Mouse (Mus musculus): ENCODE measurements around the gene Gusb. TPM values are rescaled to one million over a fixed set of nuclear protein-coding genes. Genes with fewer than 3 reads are reported as not detected.
"Not testable (repeated sequence)": the region's sequence is repeated elsewhere in the genome, so short reads cannot be mapped to it uniquely, and the experiment has no call there.

The Gusb gene
- polyA plus RNA-seq, 1 experiment: 19.3 TPM

DNA sequence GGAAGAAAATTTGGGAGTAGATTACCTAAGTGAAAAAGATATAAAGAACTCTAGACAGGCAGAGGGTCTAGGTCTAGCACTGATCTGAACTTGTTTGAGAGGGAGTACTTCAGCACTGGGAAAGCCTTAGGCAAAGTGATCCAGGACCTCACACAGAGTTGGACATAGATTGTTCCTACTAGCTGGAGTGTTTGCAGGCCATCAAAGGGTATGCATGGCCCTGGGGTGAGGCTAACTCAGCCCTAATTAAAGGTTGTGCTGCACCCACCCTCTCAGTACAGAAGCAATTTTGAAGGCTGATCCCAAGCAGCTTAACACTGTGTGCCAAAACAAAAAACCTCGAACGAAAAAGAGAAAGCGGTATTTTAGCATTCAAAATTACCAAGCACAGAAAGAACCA lies 36.4 kb downstream of the Gusb start:
- WGBS: 87% methylated on average over 3 of the region's 3 CpGs
- Histone ChIP-seq H3K4me1 (ENCODE audit: control insufficient read depth, insufficient read depth, low read length) (no peaks in the 10 kb centered on the region), H3K27me3 (ENCODE audit: control insufficient read depth, insufficient read depth, low read length) (no peaks in the 10 kb centered on the region), H3K4me3 (replicated peaks; ENCODE audit: insufficient read depth, low read depth, low read length) (no peak overlapping the region), H3K27ac (ENCODE audit: insufficient read depth, low read length) (no peak overlapping the region)
- no peak for TF ChIP-seq CTCF (IDR thresholded peaks at IDR 0.05; ENCODE audit: borderline replicate concordance, insufficient read depth, low read depth, low read length)
- no peak for TF ChIP-seq POLR2A (IDR thresholded peaks at IDR 0.05; ENCODE audit: borderline replicate concordance, insufficient read depth, low read length)
- no peak for DNase-seq

DNA sequence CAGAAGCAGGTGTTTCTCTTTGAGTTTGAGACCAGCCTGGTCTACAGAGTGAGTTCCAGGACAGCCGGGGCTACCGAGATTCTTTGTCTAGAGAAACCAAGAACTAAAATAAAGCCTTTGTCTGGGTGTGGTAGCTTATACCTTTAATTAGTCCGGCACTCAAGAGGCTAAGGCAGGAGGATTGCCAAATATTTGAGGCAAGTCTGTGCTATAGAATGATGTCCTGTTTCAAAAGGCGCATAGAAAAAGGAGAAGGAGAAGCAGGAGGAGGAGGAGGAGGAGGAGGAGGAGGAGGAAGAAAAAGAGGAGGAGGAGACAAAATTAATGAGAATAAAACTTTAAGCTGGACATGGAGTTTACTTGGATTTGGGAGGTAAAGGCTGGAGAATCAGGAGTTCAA lies 39.6 kb downstream of the Gusb start:
- 84% methylated on average over 4 of the region's 4 CpGs for WGBS
- no peaks in the 10 kb centered on the region for H3K27me3 ChIP-seq (ENCODE audit: control insufficient read depth, insufficient read depth, low read length)
- H3K27ac ChIP-seq (ENCODE audit: insufficient read depth, low read length): no peak overlapping the region
- H3K4me3 ChIP-seq (replicated peaks; ENCODE audit: insufficient read depth, low read depth, low read length): no peak overlapping the region
- no peaks in the 10 kb centered on the region for H3K4me1 ChIP-seq (ENCODE audit: control insufficient read depth, insufficient read depth, low read length)
- no peak for DNase-seq
- TF ChIP-seq CTCF (IDR thresholded peaks at IDR 0.05; ENCODE audit: borderline replicate concordance, insufficient read depth, low read depth, low read length) (no peak), POLR2A (IDR thresholded peaks at IDR 0.05; ENCODE audit: borderline replicate concordance, insufficient read depth, low read length) (no peak)

DNA sequence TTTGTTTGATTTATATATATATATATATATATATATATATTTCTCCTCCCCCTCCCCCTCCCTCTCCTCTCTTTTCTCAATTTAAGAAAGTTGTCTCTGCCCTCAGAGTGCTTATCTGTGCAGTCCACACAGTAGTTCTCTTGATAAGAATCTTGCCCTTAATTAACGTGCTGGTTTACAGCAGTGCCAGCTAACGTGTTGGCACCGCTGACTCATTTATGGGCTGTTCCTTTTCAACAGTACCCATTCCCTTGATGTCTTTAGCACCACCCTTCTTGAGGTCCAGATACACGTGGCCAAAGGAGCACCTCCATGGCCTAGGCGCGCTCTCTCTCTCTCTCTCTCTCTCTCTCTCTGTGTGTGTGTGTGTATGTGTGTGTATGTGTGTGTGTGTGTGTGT lies 47.1 kb downstream of the Gusb start:
- no peak overlapping the region for H3K4me3 ChIP-seq (replicated peaks; ENCODE audit: insufficient read depth, low read depth, low read length)
- DNase-seq: no peak
- 78% methylated on average over 6 of the region's 6 CpGs for WGBS
- H3K4me1 ChIP-seq (ENCODE audit: control insufficient read depth, insufficient read depth, low read length): no peaks in the 10 kb centered on the region
- H3K27ac ChIP-seq (ENCODE audit: insufficient read depth, low read length): no peak overlapping the region
- no peaks in the 10 kb centered on the region for H3K27me3 ChIP-seq (ENCODE audit: control insufficient read depth, insufficient read depth, low read length)
- TF ChIP-seq POLR2A (IDR thresholded peaks at IDR 0.05; ENCODE audit: borderline replicate concordance, insufficient read depth, low read length) (no peak), CTCF (IDR thresholded peaks at IDR 0.05; ENCODE audit: borderline replicate concordance, insufficient read depth, low read depth, low read length) (no peak)

DNA sequence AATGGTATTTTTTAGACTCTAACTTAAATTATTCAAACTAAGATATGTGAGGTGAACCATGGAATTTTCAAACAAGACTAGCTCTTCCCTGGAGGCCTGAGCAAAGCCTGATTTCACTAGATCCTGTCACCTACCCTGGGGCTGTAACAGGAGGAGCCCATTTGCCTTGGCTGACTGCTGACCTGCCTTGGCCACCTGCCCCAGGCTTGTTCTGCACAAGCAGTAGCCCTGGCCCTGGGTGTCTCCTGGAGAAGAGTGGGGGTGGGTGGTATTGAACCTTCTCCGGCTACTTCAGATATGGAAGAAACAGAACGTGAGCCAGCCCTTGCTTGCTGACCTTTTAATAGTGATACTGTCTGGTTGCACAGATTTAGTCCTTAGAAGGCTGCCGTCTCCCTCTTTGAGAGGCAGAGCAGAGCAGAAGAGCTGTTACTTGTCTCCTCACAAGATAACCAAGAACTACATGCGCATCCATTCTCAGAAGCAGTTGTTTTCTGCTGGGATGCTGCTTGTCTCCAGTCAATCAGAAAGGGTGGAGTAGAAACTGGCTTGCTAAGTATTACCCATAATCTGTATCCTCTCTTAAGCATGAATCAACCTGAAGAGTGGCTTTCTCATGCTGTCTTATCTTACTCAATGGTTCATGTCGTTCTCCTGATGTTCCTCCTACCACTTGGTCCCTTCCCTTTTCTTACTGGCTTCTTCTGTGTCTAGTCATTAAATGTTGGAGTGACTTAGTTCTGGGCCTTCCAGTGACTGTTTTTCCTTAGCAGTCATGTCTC lies 48.2 kb downstream of the Gusb start:
- no peaks in the 10 kb centered on the region for H3K4me1 ChIP-seq (ENCODE audit: control insufficient read depth, insufficient read depth, low read length)
- TF ChIP-seq CTCF (IDR thresholded peaks at IDR 0.05; ENCODE audit: borderline replicate concordance, insufficient read depth, low read depth, low read length) (no peak), POLR2A (IDR thresholded peaks at IDR 0.05; ENCODE audit: borderline replicate concordance, insufficient read depth, low read length) (no peak)
- no peaks in the 10 kb centered on the region for H3K27me3 ChIP-seq (ENCODE audit: control insufficient read depth, insufficient read depth, low read length)
- H3K27ac ChIP-seq (ENCODE audit: insufficient read depth, low read length): no peak overlapping the region
- 51% methylated on average over 5 of the region's 5 CpGs for WGBS
- H3K4me3 ChIP-seq (replicated peaks; ENCODE audit: insufficient read depth, low read depth, low read length): no peak overlapping the region
- DNase-seq: peak; percentile 49 to 61

DNA sequence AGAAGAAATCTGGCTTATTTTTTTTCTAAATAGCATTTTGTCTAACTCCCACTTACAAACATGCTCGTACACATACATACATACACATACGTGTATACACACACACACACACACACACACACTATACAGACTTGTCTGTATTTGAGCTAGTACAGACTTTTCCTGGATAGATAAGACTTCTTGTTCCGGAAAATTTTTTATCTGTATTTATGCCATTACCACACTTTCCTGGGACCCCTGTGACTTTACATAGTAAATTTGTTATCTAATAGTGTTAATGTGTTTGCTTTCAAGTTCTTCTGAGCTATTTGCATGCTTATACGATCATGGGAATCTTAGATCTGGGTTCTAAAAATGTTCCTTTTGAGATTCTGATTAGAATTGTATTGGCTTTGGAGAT lies 50.7 kb downstream of the Gusb start:
- no peaks in the 10 kb centered on the region for H3K27me3 ChIP-seq (ENCODE audit: control insufficient read depth, insufficient read depth, low read length)

DNA sequence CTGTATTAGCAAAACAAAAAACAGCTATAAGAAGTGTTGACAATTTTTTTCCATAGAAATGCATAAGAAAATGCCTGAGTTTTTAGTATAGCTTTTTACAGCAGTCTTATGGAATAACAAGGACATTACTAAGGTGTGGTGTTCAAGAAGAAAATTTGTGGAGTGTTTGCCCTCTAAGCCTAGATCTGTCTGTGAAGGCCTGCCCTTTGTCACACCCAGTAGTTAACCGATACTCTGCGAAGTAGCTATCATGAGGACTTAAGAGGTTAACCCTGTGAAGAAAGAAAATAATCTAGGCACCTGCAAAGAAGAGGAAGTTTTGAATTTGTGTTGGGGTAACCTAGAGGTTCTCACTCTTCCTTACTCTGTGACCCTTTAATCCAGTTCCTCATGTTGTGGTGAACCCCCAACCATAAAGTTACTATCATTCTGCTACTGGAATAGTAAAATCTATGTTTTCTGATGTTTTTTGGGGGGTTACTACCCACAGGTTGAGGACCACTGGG lies 55.3 kb downstream of the Gusb start:
- TF ChIP-seq CTCF (IDR thresholded peaks at IDR 0.05; ENCODE audit: borderline replicate concordance, insufficient read depth, low read depth, low read length) (no peak), POLR2A (IDR thresholded peaks at IDR 0.05; ENCODE audit: borderline replicate concordance, insufficient read depth, low read length) (no peak)
- no peaks in the 10 kb centered on the region for H3K27me3 ChIP-seq (ENCODE audit: control insufficient read depth, insufficient read depth, low read length)
- no peak overlapping the region for H3K27ac ChIP-seq (ENCODE audit: insufficient read depth, low read length)
- no peak overlapping the region for H3K4me3 ChIP-seq (replicated peaks; ENCODE audit: insufficient read depth, low read depth, low read length)
- DNase-seq: no peak
- H3K4me1 ChIP-seq (ENCODE audit: control insufficient read depth, insufficient read depth, low read length): no peaks in the 10 kb centered on the region
- 98% methylated on average over 2 of the region's 2 CpGs for WGBS

More for the DNA sequence above, 50.7 kb downstream of the Gusb start:
- Histone ChIP-seq H3K27ac (ENCODE audit: insufficient read depth, low read length) (no peak overlapping the region), H3K4me1 (ENCODE audit: control insufficient read depth, insufficient read depth, low read length) (no peaks in the 10 kb centered on the region), H3K4me3 (replicated peaks; ENCODE audit: insufficient read depth, low read depth, low read length) (no peak overlapping the region)
- over 99% methylated on average over 4 of the region's 4 CpGs for WGBS
- TF ChIP-seq POLR2A (IDR thresholded peaks at IDR 0.05; ENCODE audit: borderline replicate concordance, insufficient read depth, low read length) (no peak), CTCF (IDR thresholded peaks at IDR 0.05; ENCODE audit: borderline replicate concordance, insufficient read depth, low read depth, low read length) (no peak)
- DNase-seq: no peak

DNA sequence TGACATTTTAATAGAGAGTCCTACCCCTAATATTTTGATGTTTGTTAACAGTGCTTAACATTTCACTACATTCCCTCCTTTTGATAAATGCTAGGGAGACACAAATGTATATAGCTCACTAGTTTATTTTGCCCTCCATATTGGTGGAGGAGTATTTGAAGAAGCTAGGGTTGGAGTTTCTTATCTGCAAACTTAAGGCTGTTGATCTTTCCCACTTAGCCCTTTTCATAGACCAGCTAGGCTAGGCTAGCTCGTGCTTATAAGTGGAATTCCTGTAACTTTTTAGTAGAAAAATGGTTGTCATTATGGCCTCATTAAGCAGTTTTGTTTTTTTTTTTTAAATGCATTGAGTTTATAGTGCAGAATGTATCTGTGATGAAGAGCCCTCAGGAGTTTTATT lies 59.4 kb downstream of the Gusb start:
- DNase-seq: no peak
- no peaks in the 10 kb centered on the region for H3K27me3 ChIP-seq (ENCODE audit: control insufficient read depth, insufficient read depth, low read length)
- H3K4me1 ChIP-seq (ENCODE audit: control insufficient read depth, insufficient read depth, low read length): no peaks in the 10 kb centered on the region
- WGBS: 94% methylated on average over 1 of the region's 1 CpGs
- TF ChIP-seq POLR2A (IDR thresholded peaks at IDR 0.05; ENCODE audit: borderline replicate concordance, insufficient read depth, low read length): no peak
- TF ChIP-seq CTCF (IDR thresholded peaks at IDR 0.05; ENCODE audit: borderline replicate concordance, insufficient read depth, low read depth, low read length): no peak
- no peak overlapping the region for H3K4me3 ChIP-seq (replicated peaks; ENCODE audit: insufficient read depth, low read depth, low read length)
- H3K27ac ChIP-seq (ENCODE audit: insufficient read depth, low read length): no peak overlapping the region

DNA sequence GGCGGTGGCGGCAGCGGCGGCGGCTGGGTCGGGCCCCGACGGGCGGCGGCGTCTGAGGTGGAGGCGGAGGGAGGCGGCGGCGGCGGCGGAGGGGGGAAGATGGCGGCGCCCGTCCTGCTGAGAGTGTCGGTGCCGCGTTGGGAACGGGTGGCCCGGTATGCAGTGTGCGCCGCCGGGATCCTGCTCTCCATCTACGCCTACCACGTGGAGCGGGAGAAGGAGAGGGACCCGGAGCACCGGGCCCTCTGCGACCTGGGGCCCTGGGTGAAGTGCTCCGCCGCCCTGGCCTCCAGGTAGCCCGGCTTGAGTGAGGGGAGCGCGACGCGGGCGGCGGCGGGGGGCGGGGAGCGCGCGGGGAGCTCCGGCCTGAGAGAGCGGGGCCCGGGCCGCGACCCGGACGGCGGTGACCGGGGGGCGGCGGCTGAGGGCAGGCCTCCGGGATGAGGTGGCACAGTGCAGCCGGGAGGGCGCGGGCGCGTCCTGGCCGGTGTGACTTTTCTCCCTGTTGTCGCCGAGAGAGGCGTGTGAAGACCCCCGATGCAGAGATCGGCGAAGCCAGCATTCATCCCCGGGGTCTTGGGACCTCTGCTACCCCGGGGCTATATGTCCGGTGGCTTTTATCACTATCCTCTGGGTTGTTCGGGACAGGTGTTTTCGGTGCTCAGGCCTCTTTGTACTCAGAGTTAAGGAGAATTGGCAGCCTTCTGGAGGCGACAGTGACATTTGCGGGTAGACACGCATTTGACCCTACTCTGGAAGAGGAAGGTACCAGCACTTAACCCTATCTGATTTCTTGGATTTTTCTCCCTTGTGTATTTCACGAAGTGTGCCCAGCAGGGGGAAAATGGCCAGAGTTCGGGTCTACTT lies 60.5 kb downstream of the Gusb start:
- not testable (repeated sequence) for H3K27me3 ChIP-seq (ENCODE audit: control insufficient read depth, insufficient read depth, low read length); H3K4me1 ChIP-seq (ENCODE audit: control insufficient read depth, insufficient read depth, low read length)
- DNase-seq: peak; percentile 51 to 57
- Histone ChIP-seq H3K27ac (ENCODE audit: insufficient read depth, low read length) (0 out of 2 replicates have a peak overlapping the region, but pooled peaks have one; percentile 56), H3K4me3 (replicated peaks; ENCODE audit: insufficient read depth, low read depth, low read length) (peak overlapping the region; percentile 75)
- WGBS: 1% methylated on average over 51 of the region's 82 CpGs

Data from cerebellum, adult 2 months (tissue).